Mouse (Mus musculus) liver, embryonic 14.5 days (tissue): ENCODE measurements at regions not wholly inside any gene's neighbourhood (a gene's known extent, or its start where the extent isn't known, plus 50 kb on each side); places are given as distances from the start of the nearest gene placed in this dataset.

Experiments
- ATAC-seq: fragments of 200-750 bp; cut with Nextera tagmentation; 2 replicates; pipeline ENCODE4 v1.8.0; 2017; ENCODE audit warnings: moderate number of reproducible peaks, mild to moderate bottlenecking, moderate library complexity; ENCODE audit not compliant: insufficient read depth
- DNase-seq, 3 experiments: peaks; one replicate each; pipeline ENCODE4 v3.0.0-alpha.2; 2012 to 2013; ENCODE audit warnings: low read depth in 3 of 3, low spot score in 3 of 3
- H3K27ac ChIP-seq: fragments of 300-500 bp; sonication (generic); 2 replicates; pipeline ENCODE4 v1.5.1; 2014; ENCODE audit warnings: moderate library complexity, mild to moderate bottlenecking, control low read depth, inconsistent platforms
- H3K27me3 ChIP-seq: fragments of 300-500 bp; sonication (generic); 2 replicates; pipeline ENCODE4 v1.6.1; 2014; ENCODE audit warnings: mild to moderate bottlenecking, low read length, moderate library complexity; ENCODE audit not compliant: control insufficient read depth, insufficient read depth
- H3K36me3 ChIP-seq: fragments of 300-500 bp; sonication (generic); replicated peaks from 2 replicates; pipeline ENCODE4 v1.6.1; 2014; ENCODE audit warnings: low read depth; ENCODE audit not compliant: control insufficient read depth, insufficient read depth
- H3K4me1 ChIP-seq, 2 experiments: fragments of 200-500 bp in 1 of 2; fragments of 300-500 bp in 1 of 2; sonication (generic) in 1 of 2; replicated peaks; 2 replicates each; pipeline ENCODE4 v1.6.1; 2012 to 2014; ENCODE audit warnings: antibody characterized with exemption in 1 of 2, inconsistent platforms in 1 of 2, low read length in 1 of 2; ENCODE audit not compliant: control insufficient read depth in 2 of 2, insufficient read depth in 2 of 2
- H3K4me2 ChIP-seq: fragments of 300-500 bp; sonication (generic); 2 replicates; pipeline ENCODE4 v1.6.1; 2014; ENCODE audit warnings: low read depth, mild to moderate bottlenecking, control low read depth, moderate library complexity
- H3K4me3 ChIP-seq, 2 experiments: fragments of 200-500 bp in 1 of 2; fragments of 300-500 bp in 1 of 2; sonication (generic) in 1 of 2; 2 replicates each; pipeline ENCODE4 v1.5.1; 2012 to 2014; ENCODE audit warnings: low read depth in 2 of 2, low read length in 2 of 2, mild to moderate bottlenecking in 2 of 2, control low read depth in 1 of 2, inconsistent platforms in 1 of 2, moderate library complexity in 1 of 2; ENCODE audit not compliant: insufficient read depth in 1 of 2
- H3K9ac ChIP-seq: fragments of 300-500 bp; sonication (generic); replicated peaks from 2 replicates; pipeline ENCODE4 v1.6.1; 2014; ENCODE audit warnings: mild to moderate bottlenecking, control low read depth, moderate library complexity
- H3K9me3 ChIP-seq: fragments of 300-500 bp; sonication (generic); 2 replicates; pipeline ENCODE4 v1.6.1; 2016; ENCODE audit warnings: low read length, mixed read lengths; ENCODE audit not compliant: control insufficient read depth
- CTCF ChIP-seq: IDR thresholded peaks from 2 replicates; pipeline ENCODE4 v1.5.1; 2016; ENCODE audit warnings: antibody characterized with exemption, low read depth, control low read depth
- EP300 ChIP-seq: IDR thresholded peaks from 2 replicates; pipeline ENCODE4 v1.6.1; 2016; ENCODE audit warnings: antibody characterized with exemption, low read depth
- WGBS: fragments of 180-500 bp; shearing (Covaris S2); extraction: QIAGEN DNeasy Blood & Tissue Kit; methylation state at CpG from one replicate; pipeline ENCODE4 v1.1.7; 2014; ENCODE audit not compliant: insufficient replicate concordance; 5-methylcytosine and 5-hydroxymethylcytosine counted together

- Histone ChIP-seq H3K4me1 (no peaks in the 10 kb centered on the region), H3K9ac (no peak overlapping the region), H3K27ac (no peak overlapping the region), H3K4me3 (no peak overlapping the region), H3K9me3 (no peaks in the 10 kb centered on the region), H3K4me2 (no peak overlapping the region), H3K27me3 (no peaks in the 10 kb centered on the region), H3K36me3 (no peaks in the 10 kb centered on the region)
- TF ChIP-seq CTCF (no peak), EP300 (no peak)
- WGBS = 26% methylated on average over 1 of the region's 1 CpGs
- peak in 1 of 3 experiments; percentile 1 for DNase-seq
- ATAC-seq = no peak
Observed at GRCm38 (mm10) chr7:70099001-70099400, 267.5 kb downstream of the Nr2f2 start.

- DNase-seq (no peak), ATAC-seq (no peak)
- no peak overlapping the region for H3K9ac ChIP-seq
- no peaks in the 10 kb centered on the region for H3K4me1 ChIP-seq
- H3K36me3 ChIP-seq = no peaks in the 10 kb centered on the region
- H3K27me3 ChIP-seq = no peaks in the 10 kb centered on the region
- 68% methylated on average over 21 of the region's 21 CpGs for WGBS
- no peak for TF ChIP-seq EP300
- TF ChIP-seq CTCF = no peak
- no peak overlapping the region for H3K4me2 ChIP-seq
- H3K4me3 ChIP-seq = no peak overlapping the region
- no peaks in the 10 kb centered on the region for H3K9me3 ChIP-seq
- no peak overlapping the region for H3K27ac ChIP-seq
Observed at GRCm38 (mm10) chr7:70093916-70094784, 272.4 kb downstream of the Nr2f2 start.

GRCm38 (mm10) chr7:70092089-70092488 lies 274.4 kb downstream of the Nr2f2 start:
- 72% methylated on average over 2 of the region's 2 CpGs for WGBS
- Histone ChIP-seq H3K36me3 (no peaks in the 10 kb centered on the region), H3K4me2 (no peak overlapping the region), H3K27me3 (no peaks in the 10 kb centered on the region), H3K9me3 (no peaks in the 10 kb centered on the region), H3K4me1 (no peaks in the 10 kb centered on the region), H3K4me3 (no peak overlapping the region), H3K27ac (no peak overlapping the region), H3K9ac (no peak overlapping the region)
- no peak for ATAC-seq
- TF ChIP-seq CTCF (no peak), EP300 (no peak)
- DNase-seq = no peak

DNA sequence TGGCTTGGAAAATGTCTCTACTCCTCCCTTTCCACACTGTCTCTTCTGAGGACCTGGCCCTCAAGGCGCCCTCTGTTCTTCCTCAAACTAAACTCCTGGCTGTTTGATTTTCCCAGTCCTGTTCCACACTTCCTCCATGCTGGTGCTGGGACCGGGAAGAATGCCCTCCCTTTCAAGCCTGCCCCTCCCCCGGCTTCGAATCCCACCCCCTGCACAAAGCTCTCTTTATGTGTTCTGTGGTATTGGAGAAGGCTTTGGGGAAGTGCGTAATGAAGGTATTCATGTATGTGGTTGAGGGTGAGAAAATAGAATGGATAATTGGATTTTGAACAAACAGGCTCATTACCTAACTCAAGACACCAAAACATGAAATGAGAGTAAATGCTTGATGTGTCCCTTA lies 277.4 kb downstream of the Nr2f2 start:
- WGBS = 55% methylated on average over 5 of the region's 5 CpGs
- no peaks in the 10 kb centered on the region for H3K36me3 ChIP-seq
- H3K4me1 ChIP-seq = no peaks in the 10 kb centered on the region
- no peak overlapping the region for H3K9ac ChIP-seq
- no peak overlapping the region for H3K27ac ChIP-seq
- DNase-seq (no peak), ATAC-seq (no peak)
- no peak overlapping the region for H3K4me3 ChIP-seq
- TF ChIP-seq EP300 (no peak), CTCF (no peak)
- no peak overlapping the region for H3K4me2 ChIP-seq
- no peaks in the 10 kb centered on the region for H3K9me3 ChIP-seq
- no peaks in the 10 kb centered on the region for H3K27me3 ChIP-seq

DNA sequence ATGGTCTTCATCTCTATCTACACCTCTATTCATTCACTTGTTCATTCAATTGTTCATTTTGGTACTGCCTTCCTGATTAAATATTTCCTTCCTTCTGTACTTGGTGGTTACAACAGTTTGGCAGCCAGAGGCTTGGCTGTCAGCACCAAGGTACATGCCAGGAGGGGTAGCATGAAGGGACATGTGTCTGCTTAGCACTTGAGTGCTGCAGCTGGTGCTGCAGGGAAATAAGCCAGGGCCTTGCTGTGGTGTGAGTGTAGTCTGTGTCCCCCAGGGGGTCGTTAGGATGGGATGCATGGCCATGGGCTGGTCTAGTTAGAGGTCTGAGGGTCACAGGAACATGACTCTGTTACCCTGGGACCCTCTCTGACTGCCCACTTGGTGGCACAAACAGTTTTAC lies 296.9 kb downstream of the Nr2f2 start:
- Histone ChIP-seq H3K27me3 (no peaks in the 10 kb centered on the region), H3K4me3 (no peak overlapping the region), H3K27ac (no peak overlapping the region), H3K9ac (no peak overlapping the region), H3K4me2 (no peak overlapping the region), H3K4me1 (no peaks in the 10 kb centered on the region), H3K9me3 (no peaks in the 10 kb centered on the region), H3K36me3 (no peaks in the 10 kb centered on the region)
- 12% methylated on average over 1 of the region's 1 CpGs for WGBS
- ATAC-seq (no peak), DNase-seq (no peak)
- no peak for TF ChIP-seq CTCF
- TF ChIP-seq EP300 = no peak
